Mouse (Mus musculus): ENCODE measurements around the gene Olfr412. TPM values are rescaled to one million over a fixed set of nuclear protein-coding genes. Genes with fewer than 3 reads are reported as not detected.

Gene Olfr412
- polyA plus RNA-seq, 1 experiment from 2014 or later = not detected

DNA sequence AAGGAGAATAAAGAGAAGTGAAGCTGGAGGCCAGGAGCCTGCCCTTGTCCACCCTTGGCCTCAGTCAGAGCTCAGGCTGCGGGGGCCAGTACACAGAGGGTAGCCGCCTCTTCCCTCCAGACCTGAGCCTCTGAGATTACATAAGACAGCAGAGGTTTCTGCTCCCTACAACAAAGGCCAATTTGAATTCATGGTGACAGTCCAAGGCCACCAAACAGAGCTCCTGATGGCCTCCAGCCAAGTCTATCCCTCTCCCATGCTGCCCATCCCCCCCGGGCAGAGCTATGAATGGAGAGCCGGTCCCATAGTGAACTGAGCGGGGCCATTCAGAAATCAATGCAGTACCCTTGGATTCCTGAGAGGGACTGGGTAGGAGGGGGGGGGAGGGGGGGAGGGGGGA lies 31.6 kb downstream of the Olfr412 start:
- H3K27me3 ChIP-seq = no peaks in the 10 kb centered on the region
- no peak overlapping the region for H3K4me3 ChIP-seq (replicated peaks)
- H3K27ac ChIP-seq = no peak overlapping the region
- ATAC-seq (replicated peaks; ENCODE audit: low FRiP score) = no peak
- 0 out of 2 replicates have a peak, but pooled peaks cover 2% of the 10 kb centered on the region for H3K36me3 ChIP-seq
- no peaks in the 10 kb centered on the region for H3K9me3 ChIP-seq (replicated peaks)
- WGBS = 87% methylated on average over 5 of the region's 5 CpGs
- no peaks in the 10 kb centered on the region for H3K4me1 ChIP-seq
- H3K4me2 ChIP-seq = no peak overlapping the region
- no peak overlapping the region for H3K9ac ChIP-seq

DNA sequence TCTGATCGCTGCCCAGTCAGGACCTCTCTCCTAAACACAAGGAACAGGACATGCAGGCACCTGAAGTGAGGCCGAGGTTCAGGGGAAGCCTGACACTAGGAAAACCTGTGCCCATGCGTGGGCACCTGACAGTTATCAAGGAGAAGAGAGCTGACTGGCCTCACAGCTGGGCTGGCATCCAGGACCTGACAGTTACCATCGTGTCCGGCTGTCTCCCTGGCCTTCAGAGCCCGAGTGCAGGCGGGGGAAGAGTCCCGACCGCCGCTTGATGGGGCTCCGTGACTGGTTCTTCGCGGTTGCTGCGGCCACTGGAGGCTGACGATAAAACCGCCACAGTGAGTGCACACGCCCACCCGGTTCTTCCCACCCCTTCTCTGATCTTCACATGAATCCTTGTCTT lies 33.7 kb downstream of the Olfr412 start:
- Histone ChIP-seq H3K9me3 (replicated peaks) (no peaks in the 10 kb centered on the region), H3K4me3 (replicated peaks) (no peak overlapping the region), H3K4me2 (no peak overlapping the region), H3K36me3 (no peaks in the 10 kb centered on the region), H3K4me1 (no peaks in the 10 kb centered on the region), H3K9ac (no peak overlapping the region), H3K27me3 (no peaks in the 10 kb centered on the region), H3K27ac (no peak overlapping the region)
- 74% methylated on average over 18 of the region's 18 CpGs for WGBS
- no peak for ATAC-seq (replicated peaks; ENCODE audit: low FRiP score)

DNA sequence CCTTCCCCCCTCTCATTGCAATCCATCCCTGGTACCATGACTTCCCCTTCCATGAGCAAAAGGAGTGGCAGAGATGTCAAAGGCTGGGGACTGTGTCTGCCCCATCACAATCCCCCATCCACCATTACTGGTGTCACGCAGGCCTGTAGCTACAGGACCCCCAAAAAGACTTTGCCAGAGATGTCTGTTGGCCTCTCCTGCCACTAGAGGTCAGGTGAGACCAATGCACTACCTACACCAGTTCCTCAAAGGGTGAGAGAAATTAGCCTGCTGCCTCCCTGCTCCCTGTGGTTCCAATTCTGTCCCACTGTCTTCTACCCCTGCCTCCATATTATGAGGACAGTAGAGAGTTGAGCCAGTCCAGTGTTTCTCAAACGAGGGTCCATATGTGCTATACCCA lies 40.3 kb downstream of the Olfr412 start:
- H3K9ac ChIP-seq = no peak overlapping the region
- no peak overlapping the region for H3K4me3 ChIP-seq (replicated peaks)
- H3K27ac ChIP-seq = no peak overlapping the region
- H3K4me1 ChIP-seq = no peaks in the 10 kb centered on the region
- H3K36me3 ChIP-seq = no peaks in the 10 kb centered on the region
- H3K27me3 ChIP-seq = no peaks in the 10 kb centered on the region
- no peaks in the 10 kb centered on the region for H3K9me3 ChIP-seq (replicated peaks)
- no peak for ATAC-seq (replicated peaks; ENCODE audit: low FRiP score)
- no peak overlapping the region for H3K4me2 ChIP-seq
- WGBS = 63% methylated on average over 2 of the region's 2 CpGs

DNA sequence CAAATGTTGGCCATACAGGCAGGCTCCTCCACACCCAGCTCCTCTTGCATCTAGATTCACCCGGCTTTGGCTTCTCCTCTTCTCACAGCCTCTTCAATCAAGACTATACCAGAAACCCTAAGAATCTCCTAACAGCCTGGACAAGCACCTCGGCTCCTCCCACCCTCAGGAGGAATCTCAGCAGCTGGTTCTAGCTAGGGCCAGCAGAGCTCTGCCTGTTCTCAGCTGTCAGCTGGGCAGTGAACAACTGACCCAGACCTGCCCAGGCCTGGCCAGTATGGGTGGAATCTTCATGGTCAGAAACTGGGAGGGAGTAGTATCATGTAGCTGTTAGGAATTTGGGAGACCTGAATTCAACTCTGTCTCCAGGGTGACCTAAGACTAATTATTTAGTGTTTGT lies 42.3 kb downstream of the Olfr412 start:
- ATAC-seq (replicated peaks; ENCODE audit: low FRiP score) = no peak
- no peaks in the 10 kb centered on the region for H3K36me3 ChIP-seq
- H3K9ac ChIP-seq = no peak overlapping the region
- H3K4me2 ChIP-seq = no peak overlapping the region
- no peak overlapping the region for H3K27ac ChIP-seq
- no peaks in the 10 kb centered on the region for H3K27me3 ChIP-seq
- peaks cover 19% of the 10 kb centered on the region for H3K4me1 ChIP-seq
- WGBS = 48% methylated on average over 2 of the region's 2 CpGs
- H3K9me3 ChIP-seq (replicated peaks) = no peaks in the 10 kb centered on the region
- H3K4me3 ChIP-seq (replicated peaks) = no peak overlapping the region

DNA sequence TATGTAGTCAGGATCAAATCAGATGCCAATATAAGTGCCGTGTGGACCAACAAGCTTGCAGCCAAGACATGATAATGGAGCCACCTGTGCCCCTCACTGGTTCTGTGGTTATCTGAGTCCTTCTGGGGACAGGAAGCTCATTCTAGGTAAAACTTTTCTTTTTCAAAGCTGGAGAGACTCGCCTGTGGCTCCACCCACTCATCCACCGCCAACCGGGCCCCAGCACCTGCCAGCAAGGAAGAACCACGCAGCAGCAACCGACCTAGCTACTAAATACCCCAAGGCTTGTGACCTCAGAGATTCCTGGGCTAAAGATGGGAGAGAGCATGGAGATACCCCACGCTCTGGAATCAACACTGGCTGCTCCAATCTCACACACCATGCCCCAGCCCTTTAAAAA lies 43.3 kb downstream of the Olfr412 start:
- no peak for ATAC-seq (replicated peaks; ENCODE audit: low FRiP score)
- no peaks in the 10 kb centered on the region for H3K36me3 ChIP-seq
- H3K9ac ChIP-seq = no peak overlapping the region
- H3K27me3 ChIP-seq = no peaks in the 10 kb centered on the region
- no peak overlapping the region for H3K4me3 ChIP-seq (replicated peaks)
- no peak overlapping the region for H3K27ac ChIP-seq
- 80% methylated on average over 7 of the region's 7 CpGs for WGBS
- H3K4me1 ChIP-seq = peaks cover 28% of the 10 kb centered on the region
- no peaks in the 10 kb centered on the region for H3K9me3 ChIP-seq (replicated peaks)
- H3K4me2 ChIP-seq = no peak overlapping the region

DNA sequence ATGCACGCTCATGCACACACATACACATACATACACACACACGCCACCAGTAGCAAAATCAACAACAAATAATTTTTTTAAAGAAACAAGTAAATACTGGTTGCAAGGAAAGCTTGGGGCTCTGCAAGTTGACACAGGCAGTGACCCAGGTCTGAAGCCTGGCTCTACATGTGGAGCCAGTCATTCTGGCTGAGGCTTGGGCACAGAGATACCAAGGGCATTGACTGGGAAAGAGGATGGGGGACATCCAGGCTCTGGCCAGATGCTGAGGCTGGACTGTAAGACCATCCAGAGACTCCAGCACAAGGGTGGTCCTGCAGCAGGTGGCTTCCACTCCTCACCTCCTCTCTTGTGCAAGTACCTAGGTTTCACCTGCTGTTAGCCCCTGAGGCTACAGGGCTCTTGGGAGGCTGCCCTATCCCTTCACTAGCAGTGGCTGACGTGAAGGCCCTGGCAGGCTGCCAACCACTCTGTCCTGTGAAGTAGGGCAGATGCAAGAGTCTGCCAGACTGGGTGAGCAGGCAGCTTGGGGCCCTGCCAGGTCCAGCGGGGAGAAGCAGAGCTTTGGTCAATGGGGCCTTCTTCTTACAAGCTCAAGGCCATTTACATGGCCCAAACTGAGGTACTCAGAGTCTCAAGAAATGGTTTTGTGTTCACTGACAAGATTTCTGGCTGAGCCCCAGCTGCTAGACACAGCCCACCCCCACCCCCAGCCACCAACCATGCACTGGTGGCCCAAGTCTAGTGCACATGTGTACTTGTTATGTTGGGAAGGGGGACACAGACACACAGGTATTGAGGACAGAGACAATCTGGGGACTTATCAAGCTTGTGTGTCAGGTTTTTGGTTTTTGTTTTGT lies 46.9 kb downstream of the Olfr412 start:
- no peaks in the 10 kb centered on the region for H3K36me3 ChIP-seq
- H3K9me3 ChIP-seq (replicated peaks) = no peaks in the 10 kb centered on the region
- WGBS = 51% methylated on average over 4 of the region's 4 CpGs
- no peak overlapping the region for H3K4me2 ChIP-seq
- no peak overlapping the region for H3K4me3 ChIP-seq (replicated peaks)
- H3K4me1 ChIP-seq = peaks cover 39% of the 10 kb centered on the region
- no peak overlapping the region for H3K9ac ChIP-seq
- H3K27ac ChIP-seq = peak overlapping the region; percentile 77
- ATAC-seq (replicated peaks; ENCODE audit: low FRiP score) = peak; percentile 84
- H3K27me3 ChIP-seq = no peaks in the 10 kb centered on the region

DNA sequence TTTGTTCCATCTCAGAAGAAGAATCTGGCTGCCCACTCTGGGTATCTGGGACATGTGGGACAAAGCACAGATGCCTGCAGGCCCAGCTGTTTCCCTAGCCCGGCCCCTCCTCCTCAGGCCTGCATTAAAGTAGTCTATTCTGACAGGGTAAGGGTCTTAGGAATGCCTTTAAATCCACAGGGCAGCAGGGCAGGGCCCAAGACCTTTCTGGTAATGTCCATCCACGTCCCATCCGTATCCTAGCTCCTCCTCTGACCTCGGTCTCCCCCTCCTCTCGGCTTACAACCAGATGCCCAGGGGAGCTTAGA lies 47.5 kb downstream of the Olfr412 start:
- H3K27me3 ChIP-seq = no peaks in the 10 kb centered on the region
- H3K4me1 ChIP-seq = peaks cover 40% of the 10 kb centered on the region
- no peak overlapping the region for H3K4me3 ChIP-seq (replicated peaks)
- H3K27ac ChIP-seq = peak overlapping the region; percentile 77
- no peak overlapping the region for H3K4me2 ChIP-seq
- no peak for ATAC-seq (replicated peaks; ENCODE audit: low FRiP score)
- no peaks in the 10 kb centered on the region for H3K9me3 ChIP-seq (replicated peaks)
- 44% methylated on average over 5 of the region's 5 CpGs for WGBS
- H3K9ac ChIP-seq = no peak overlapping the region
- H3K36me3 ChIP-seq = no peaks in the 10 kb centered on the region

DNA sequence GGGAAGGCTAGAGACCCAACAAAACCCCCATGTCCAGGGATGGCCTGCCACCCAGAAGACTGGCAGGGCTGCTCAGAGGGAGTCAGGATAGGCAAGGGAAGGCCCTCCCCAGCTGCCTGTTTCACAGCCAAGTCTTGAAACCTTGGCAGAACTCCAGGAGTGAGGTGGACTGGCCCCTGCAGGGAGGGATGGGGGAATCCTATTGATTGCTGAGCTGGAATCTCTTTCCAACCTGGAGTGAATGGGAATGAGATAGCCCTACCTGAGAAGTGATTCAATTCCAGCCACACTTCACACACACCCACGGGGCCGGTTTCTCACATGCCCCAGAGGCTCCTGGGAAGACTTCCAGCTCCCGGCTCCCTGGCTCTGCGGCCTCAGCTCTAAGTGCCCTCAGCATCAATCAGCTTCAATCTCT lies 47.9 kb downstream of the Olfr412 start:
- peaks cover 40% of the 10 kb centered on the region for H3K4me1 ChIP-seq
- no peaks in the 10 kb centered on the region for H3K9me3 ChIP-seq (replicated peaks)
- H3K4me3 ChIP-seq (replicated peaks) = no peak overlapping the region
- 0 out of 2 replicates have a peak, but pooled peaks have one; percentile 16 for ATAC-seq (replicated peaks; ENCODE audit: low FRiP score)
- no peaks in the 10 kb centered on the region for H3K36me3 ChIP-seq
- peak overlapping the region; percentile 77 for H3K27ac ChIP-seq
- no peak overlapping the region for H3K9ac ChIP-seq
- no peak overlapping the region for H3K4me2 ChIP-seq
- H3K27me3 ChIP-seq = no peaks in the 10 kb centered on the region
- 62% methylated on average over 4 of the region's 4 CpGs for WGBS

DNA sequence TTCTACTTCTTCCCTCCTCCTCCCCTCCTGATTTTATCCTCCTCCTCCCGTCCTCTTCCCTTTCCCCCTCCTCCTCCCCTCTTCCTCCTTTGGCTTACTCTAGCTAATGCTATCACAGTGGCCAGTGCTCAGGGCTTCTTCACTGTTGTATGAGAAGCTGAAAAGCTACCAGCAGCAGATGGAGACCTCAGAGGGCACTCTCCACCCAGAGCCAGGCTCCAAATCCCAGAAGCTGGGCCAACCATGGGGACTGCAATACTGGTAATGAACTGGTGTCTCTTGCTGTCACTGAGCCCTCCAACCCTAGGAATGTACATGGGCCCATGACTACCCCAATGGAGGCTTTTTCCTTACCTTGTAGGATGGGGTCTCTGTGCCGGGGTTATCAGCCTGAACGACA lies 50.1 kb downstream of the Olfr412 start:
- H3K27me3 ChIP-seq = no peaks in the 10 kb centered on the region
- no peak overlapping the region for H3K27ac ChIP-seq
- no peak overlapping the region for H3K9ac ChIP-seq
- H3K36me3 ChIP-seq = no peaks in the 10 kb centered on the region
- ATAC-seq (replicated peaks; ENCODE audit: low FRiP score) = no peak
- no peaks in the 10 kb centered on the region for H3K9me3 ChIP-seq (replicated peaks)
- 62% methylated on average over 3 of the region's 3 CpGs for WGBS
- H3K4me2 ChIP-seq = no peak overlapping the region
- no peak overlapping the region for H3K4me3 ChIP-seq (replicated peaks)
- H3K4me1 ChIP-seq = peaks cover 40% of the 10 kb centered on the region

DNA sequence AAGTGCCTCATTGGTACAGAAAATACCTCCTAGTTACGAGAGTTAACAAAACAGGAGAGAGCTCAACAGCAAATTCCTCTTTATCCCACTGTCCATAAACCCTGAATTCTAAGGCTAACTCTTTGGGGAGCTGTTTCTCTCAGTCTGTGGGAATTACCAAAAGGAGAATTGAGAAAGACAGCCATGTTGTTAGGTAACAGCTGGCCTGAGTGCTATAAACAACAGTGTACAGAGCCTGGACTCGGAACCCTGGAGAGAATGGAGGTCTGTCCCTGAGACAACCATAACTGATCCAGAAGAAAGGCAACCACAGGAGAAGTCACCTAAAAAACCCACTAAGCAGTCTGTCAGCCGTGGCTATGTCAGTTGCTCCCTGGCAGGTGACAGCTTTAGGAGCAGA lies 50.6 kb downstream of the Olfr412 start:
- Histone ChIP-seq H3K4me3 (replicated peaks) (no peak overlapping the region), H3K4me2 (no peak overlapping the region), H3K27me3 (no peaks in the 10 kb centered on the region), H3K36me3 (no peaks in the 10 kb centered on the region), H3K4me1 (peaks cover 39% of the 10 kb centered on the region), H3K9ac (no peak overlapping the region), H3K9me3 (replicated peaks) (no peaks in the 10 kb centered on the region), H3K27ac (no peak overlapping the region)
- 71% methylated on average over 3 of the region's 3 CpGs for WGBS
- no peak for ATAC-seq (replicated peaks; ENCODE audit: low FRiP score)

DNA sequence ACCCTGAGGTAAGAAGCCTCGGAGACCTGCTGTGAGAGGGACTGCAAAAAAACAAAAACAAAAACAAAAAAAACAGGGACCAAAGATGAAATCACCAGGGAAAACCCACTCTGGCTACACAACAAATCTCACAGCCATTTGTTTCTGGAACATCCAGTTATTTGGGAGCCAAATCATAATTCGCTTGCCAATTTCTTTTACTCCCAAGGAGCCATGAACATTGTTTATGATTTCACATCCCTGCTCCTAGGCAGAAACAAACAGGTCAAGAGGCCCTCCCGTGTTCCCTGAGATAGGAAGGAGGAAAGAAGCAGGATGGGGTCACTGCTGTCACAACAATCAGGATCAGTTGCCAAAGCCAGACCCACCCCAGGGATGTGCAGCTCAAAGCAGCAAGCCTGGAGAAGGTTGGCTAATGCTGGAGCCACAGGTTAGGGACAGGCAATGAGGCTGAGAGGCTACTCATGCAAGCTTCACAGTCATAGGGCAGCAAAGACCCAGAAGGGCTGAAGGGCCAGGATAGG lies 51.6 kb downstream of the Olfr412 start:
- H3K27ac ChIP-seq = no peak overlapping the region
- H3K4me2 ChIP-seq = no peak overlapping the region
- no peak for ATAC-seq (replicated peaks; ENCODE audit: low FRiP score)
- 63% methylated on average over 3 of the region's 3 CpGs for whole genome bisulfite sequencing
- H3K36me3 ChIP-seq = no peaks in the 10 kb centered on the region
- no peaks in the 10 kb centered on the region for H3K27me3 ChIP-seq
- H3K4me3 ChIP-seq (replicated peaks) = no peak overlapping the region
- no peak overlapping the region for H3K9ac ChIP-seq
- peaks cover 28% of the 10 kb centered on the region for H3K4me1 ChIP-seq
- H3K9me3 ChIP-seq (replicated peaks) = no peaks in the 10 kb centered on the region

DNA sequence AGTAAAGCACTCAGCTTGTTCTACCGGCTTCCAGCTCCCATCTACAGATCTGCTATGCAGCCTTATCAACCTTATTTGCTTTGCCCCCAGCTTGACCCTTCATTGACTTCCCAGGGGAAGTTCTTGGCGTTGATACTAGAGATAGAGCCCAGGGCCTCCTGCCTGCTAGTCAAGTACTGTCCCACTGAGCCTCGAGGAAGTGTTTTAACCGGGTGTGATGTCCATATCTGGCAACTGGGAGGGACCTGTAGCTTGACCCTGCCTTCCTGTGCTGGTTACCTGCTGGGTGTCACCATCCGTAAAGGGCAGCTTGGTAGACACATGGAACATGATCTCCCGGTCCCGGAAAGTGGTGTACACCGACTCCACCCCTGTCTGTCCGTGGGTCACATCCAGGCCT lies 52.2 kb downstream of the Olfr412 start:
- no peaks in the 10 kb centered on the region for H3K36me3 ChIP-seq
- no peaks in the 10 kb centered on the region for H3K9me3 ChIP-seq (replicated peaks)
- no peak overlapping the region for H3K9ac ChIP-seq
- H3K4me3 ChIP-seq (replicated peaks) = no peak overlapping the region
- H3K27me3 ChIP-seq = no peaks in the 10 kb centered on the region
- no peak overlapping the region for H3K27ac ChIP-seq
- H3K4me1 ChIP-seq = peaks cover 22% of the 10 kb centered on the region
- no peak overlapping the region for H3K4me2 ChIP-seq
- ATAC-seq (replicated peaks; ENCODE audit: low FRiP score) = 0 out of 2 replicates have a peak, but pooled peaks have one; percentile 25
- 58% methylated on average over 9 of the region's 9 CpGs for WGBS

DNA sequence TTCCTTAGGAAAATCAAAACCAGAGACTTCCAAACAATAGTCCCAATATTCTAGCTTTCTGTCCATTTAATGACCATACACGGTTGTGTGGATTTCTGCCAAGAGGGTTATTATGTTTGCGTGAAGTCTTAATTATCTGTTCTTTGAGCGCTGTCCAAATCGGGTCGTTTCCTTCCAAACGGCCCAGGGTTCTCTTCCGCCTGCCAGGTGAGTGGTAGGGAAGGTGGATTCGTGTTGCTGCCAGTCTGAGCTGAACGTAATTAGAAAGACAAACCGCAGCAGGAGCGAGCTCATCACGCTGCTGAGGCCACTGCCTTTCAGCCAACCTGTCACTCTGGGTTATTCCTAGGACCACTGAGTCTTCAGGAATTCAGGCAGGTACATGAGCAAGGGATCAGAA lies 53.9 kb downstream of the Olfr412 start:
- H3K4me2 ChIP-seq = no peak overlapping the region

More for the DNA sequence above, 53.9 kb downstream of the Olfr412 start:
- no peak overlapping the region for H3K4me3 ChIP-seq (replicated peaks)
- no peak for ATAC-seq (replicated peaks; ENCODE audit: low FRiP score)
- H3K27ac ChIP-seq = no peak overlapping the region
- H3K9me3 ChIP-seq (replicated peaks) = no peaks in the 10 kb centered on the region
- H3K27me3 ChIP-seq = no peaks in the 10 kb centered on the region
- no peak overlapping the region for H3K9ac ChIP-seq
- peaks cover 7% of the 10 kb centered on the region for H3K4me1 ChIP-seq
- H3K36me3 ChIP-seq = no peaks in the 10 kb centered on the region
- WGBS = 78% methylated on average over 12 of the region's 12 CpGs

Measured in kidney, embryonic 15.5 days (tissue).